Mouse (Mus musculus): ENCODE results near the gene Tubg2.

Gene Tubg2

DNA sequence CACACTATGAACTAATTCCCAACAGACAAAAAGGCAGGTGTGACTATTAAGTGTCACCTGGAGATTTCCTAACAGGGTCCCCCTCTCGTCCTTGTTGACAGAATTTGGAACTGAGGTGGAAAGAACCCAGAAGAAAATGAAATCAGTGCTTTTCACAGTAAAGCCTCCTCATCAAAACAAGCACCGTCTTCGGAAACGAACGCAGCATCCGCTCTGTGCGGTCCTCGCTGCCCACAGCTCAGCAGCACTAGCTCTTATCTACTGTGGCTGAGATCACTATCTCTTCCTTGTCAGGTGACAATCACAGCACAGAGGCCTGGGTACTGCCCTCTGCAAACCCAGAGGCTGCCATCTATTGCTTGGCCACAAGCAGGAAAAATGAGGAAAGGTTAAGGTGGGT, 40.5 kb downstream of the Tubg2 start:
- DNase-seq: no peak

DNA sequence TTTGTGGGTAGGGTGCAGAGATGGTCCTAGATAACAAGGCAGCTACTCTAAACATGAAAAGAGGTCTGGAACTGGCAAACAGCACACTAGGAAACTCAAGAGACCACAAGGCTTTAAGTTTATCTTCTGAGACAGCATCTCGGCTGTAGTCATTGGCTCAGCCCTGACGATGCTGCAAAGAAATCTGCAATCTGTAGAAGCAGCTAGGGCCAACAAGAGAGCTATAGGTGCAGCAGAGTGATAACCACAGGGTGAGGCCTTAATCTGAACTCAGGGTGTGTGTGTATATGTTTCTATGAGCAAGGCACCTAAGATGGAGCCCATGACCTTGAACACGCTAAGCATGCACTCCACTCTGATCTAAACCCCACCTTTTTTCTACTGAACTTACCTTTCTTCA, 43.8 kb downstream of the Tubg2 start:
- no peak for DNase-seq

DNA sequence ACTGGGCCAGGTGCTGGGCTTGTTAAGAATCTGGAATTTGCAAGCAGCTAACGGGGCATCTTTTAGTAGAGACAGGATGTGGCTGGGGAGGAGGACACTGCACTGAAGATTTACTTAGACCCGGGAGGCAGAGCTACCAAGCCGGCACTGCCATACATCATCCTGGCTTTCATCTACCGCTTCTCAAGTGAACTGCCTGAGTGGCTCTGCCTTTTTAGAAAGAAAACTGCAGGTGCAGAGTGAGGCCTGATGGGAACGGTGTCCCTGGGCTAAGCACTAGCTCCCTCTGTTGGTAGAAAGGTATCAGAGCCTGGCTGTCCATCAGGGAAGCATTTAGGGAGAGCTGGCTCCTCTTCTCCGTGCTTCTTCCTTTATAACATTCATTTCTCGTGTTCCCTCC, 45.3 kb downstream of the Tubg2 start:
- DNase-seq: peak; percentile 75 to 81
